Mouse (Mus musculus) CD4-positive, CD25-positive, alpha-beta regulatory T cell, adult 9 weeks (primary cell): ENCODE results near the gene Lexm. TPM values are rescaled to one million over a fixed set of nuclear protein-coding genes. Genes with fewer than 3 reads are reported as not detected.

Source experiments
- polyA plus RNA-seq: library from polyadenylated mRNA; unstranded; fragments of 100-300 nt; shearing (Covaris generic); gene quantifications from one replicate; pipeline ENCODE4 v1.2.1, GENCODE M21; 2017

Gene Lexm
- 0.24 TPM for polyA plus RNA-seq

DNA sequence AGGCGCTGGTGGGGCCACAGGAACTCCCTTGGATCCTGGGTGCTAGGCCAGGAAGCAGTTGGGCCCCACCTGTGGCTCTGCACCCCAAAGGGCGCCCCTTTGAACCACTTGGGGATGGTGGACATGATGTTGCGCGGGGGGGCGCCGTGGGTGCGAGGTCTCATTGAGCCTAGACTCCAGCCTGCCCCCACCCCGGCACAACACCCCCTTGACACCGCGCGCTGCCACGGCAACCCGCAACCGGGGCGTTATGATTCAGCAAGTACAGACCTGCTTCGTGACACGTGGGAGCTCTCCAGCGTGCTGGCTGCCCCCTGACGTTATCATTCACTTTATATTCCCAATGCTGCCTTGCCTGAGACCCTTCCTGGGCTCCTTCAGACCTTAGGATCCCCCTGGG lies at the start of gene Lexm:
Lexm (minus strand) TSS at position 186 of the 400 bp plus-strand sequence.

DNA sequence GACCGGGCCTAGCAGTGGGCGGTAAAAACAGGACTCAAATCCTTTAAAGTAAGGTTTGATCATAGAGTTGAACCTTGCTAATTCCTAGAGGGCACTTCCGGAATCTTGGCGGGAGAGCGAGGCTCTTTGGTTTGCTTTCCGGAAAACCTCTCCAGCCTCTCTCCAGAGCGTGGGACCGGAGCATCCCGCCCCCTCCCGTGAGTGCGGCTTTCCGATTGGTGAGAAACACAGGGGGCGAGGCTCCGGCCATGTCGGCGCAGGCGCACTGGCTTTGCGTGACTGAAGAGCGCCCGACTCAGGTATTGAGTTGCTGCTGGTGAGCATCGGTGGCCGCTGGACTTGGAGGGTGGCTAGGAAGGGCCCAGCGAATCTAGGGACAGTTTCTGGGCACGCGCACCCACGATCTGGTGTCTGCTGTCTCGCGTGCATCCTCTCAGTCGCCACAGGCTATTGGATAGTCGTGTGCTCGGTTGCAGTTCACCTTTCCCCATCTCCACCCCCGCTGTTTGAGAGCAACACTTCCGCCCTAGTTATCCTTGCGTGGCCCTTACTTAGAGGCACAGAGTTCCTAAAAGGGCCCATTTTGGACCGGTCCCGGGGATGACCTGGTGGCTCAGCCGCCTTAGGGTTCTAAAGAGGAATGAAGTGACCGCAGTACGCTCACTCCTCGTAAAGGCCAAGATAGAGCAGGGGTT lies 33.9 kb upstream of the Lexm start, which contains the start of gene Pars2:
Pars2 (plus strand) TSS at position 237 of the 695 bp plus-strand sequence.

DNA sequence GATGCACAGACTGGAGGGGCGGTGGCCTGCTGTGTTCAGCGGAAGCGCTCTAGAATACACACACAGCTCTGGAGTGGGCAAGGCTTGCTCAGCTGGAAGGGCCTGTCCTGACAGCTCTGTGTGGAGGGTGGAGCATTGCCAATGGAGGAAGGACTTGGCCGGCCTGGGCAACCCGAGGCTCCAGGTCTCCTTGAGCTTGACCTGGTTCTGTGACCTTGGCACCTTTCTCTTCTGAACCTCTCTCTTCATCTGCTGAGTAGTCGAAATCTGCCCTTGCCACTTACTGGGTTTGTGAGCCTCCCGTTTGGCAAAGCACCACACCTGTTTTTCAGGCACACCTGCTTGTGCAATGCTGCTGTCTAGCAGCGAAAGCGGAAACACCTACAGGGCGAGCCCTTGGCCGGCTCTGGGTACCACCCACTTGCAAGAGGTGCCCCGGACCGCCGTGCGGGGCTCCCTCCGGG lies 5.0 kb upstream of the Lexm start, which contains the start of gene Ttc22:
Ttc22 (plus strand) TSS at position 403 of the 464 bp plus-strand sequence.

DNA sequence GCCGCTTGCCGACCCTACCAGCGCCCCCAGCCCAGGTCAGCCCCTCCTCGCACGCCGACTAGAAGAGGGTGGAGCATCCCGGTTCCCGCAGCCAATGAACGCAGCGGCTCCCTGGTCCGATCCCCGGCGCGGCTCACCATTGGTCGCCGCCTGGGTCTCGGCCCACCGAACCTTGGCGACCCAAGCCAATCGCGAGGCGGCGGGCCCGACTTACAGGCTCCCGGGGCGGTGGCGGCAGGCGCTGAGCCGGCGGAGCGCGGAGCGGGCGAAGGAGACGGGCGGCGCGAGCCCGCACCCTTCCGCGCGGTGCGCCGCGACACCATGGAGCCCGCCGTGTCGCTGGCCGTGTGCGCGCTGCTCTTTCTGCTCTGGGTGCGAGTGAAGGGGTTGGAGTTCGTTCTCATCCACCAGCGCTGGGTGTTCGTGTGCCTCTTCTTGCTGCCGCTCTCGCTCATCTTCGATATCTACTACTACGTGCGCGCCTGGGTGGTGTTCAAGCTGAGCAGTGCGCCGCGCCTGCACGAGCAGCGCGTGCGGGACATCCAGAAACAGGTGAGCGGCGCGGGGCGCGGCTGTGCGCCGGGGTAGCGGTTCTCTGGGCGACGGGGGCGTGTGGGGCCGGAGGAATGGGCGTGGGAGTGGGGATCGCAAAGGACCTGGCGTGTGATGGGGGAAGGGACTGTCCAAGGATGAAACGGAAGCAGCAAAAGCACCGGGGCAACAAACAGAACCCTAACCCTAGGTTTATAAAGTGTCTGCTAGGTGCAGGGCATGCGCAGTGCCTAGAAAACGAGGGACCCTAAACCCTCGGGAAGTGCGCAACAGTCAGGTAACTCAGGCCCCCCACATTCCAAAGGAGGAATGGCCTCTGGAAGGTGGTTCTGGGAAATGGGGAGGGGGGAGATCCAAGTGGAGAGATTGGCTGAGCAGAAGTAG lies 55.9 kb downstream of the Lexm start, which contains the start of gene Dhcr24:
Dhcr24 (plus strand) TSS at position 193 of the 936 bp plus-strand sequence.

Other genes with a start within 250 kb of the Lexm start
- gene Pcsk9, start 152.9 kb downstream of the Lexm start, polyA plus RNA-seq: not detected
- not detected for gene Bsnd, start 125.0 kb downstream of the Lexm start, polyA plus RNA-seq
- 0.96 TPM for gene Dhcr24, start 56.2 kb downstream of the Lexm start, polyA plus RNA-seq
- not detected for gene Ttc22, start 5.2 kb upstream of the Lexm start, polyA plus RNA-seq
- gene Pars2, start 33.8 kb upstream of the Lexm start, polyA plus RNA-seq: 17.6 TPM
- gene Ttc4, start 61.7 kb upstream of the Lexm start, polyA plus RNA-seq: 76.4 TPM
- not detected for gene Mroh7, start 113.7 kb upstream of the Lexm start, polyA plus RNA-seq
- gene Fam151a, start 116.6 kb upstream of the Lexm start, polyA plus RNA-seq: not detected
- 13.7 TPM for gene Acot11, start 187.8 kb upstream of the Lexm start, polyA plus RNA-seq